Mouse (Mus musculus): ENCODE measurements at regions not wholly inside any gene's neighbourhood (a gene's known extent, or its start where the extent isn't known, plus 50 kb on each side); places are given as distances from the start of the nearest gene placed in this dataset.
"Not testable (repeated sequence)": the region's sequence is repeated elsewhere in the genome, so short reads cannot be mapped to it uniquely, and the experiment has no call there.

DNA sequence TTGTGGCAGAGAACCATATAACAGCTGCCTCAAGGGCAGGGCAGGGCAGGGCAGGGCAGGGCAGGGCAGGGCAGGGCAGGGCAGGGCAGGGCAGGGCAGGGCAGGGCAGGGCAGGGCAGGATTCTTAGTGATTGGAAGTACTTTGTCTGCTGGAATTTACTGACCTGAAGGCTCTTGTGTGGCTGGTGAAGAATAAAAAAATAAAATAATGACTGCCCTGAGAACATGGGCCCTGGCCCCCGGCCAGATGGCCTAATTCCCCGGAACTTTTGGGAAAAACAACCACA, 169.3 kb downstream of the Qk start:
- DNase-seq: not testable (repeated sequence)

DNA sequence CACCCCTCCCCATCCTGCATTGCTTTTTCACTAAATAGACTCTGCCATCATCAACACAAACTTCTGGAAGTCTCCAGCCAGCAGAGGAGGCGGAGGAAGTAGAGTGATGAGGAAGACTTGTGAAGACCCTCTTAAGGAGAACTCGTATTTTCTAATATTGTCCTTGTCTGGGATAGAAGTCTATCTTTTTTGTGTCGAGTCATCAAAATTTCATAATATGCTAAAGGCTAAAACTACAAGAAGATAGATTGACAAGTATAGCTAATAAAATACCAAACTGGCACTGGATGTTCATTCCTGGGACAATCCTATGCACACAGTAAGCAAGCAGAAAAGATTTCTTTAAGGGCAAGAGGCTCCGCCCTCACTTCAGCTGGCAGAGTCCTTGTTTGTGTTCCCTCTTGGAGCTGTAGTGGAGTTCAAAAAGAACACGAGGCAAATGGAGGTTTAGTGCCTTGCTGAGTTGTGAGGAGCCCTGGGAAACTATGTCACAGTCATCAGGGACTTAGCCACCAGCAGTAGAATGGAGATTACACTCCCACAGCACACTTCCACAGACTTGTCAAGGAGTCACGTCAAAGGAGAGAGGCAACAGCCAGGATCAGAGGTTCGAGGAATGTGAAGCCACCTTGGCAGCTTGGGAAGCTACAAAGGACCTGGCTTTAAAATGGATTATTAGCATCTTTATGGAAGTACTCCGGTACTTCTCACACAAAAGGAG, 169.8 kb downstream of the Qk start:
- DNase-seq: no peak

DNA sequence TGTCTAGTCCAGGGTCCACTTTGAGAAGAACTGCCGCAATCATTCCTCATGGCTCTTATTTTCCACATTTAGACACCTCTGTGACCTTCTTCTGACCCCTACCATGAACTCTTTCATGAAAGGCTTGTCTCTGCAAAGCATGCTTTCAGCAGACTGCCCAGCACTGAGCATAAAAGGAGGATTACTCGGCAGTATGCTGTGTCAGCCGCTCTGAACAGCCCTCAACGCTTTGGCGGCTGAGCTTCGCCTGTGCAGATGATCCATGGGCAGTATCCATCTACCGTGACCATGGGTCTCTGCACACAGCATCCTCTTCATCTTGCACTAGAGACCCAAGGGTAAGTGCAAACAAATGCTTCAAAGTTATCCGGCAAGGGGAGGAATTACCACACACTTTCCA, 172.5 kb downstream of the Qk start:
- no peak for DNase-seq

DNA sequence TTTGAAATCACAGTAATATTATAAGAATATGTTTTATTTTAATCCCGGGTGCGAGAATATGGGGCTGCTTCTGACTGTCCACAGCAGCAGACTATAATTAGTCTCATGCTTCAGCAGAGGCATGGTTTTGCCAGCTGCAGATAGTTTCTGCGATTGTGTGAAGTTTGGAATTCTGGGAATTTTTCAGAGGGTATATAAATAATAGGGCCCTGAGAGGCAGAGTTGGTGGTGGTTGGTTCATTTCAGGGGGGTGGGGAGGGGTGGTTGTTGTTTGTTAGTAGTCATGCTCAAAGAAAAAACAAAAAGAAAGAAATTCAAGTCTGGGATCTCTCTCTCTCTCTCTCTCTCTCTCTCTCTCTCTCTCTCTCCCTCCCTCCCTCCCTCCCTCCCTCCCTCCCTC, 173.1 kb downstream of the Qk start:
- no peak for DNase-seq

DNA sequence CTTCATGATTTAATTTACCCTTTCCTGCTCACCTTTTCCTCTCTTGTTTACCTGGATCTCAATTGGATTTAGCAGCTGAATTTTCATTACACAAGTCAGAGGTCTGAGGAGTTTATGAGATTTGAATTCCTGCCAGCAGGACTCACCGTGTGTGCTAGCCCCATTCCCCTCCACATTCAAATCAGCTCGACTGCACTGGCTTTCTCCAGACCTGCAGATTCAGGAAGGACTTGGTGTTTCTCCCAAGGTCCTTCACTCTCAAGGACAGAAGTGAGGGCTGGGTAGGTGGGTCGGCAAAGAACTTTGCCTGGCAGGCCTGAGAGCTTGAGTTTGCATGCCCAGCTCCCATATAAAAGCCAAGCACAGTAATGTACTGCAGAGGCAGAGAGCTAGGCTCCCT, 180.8 kb downstream of the Qk start:
- no peak for DNase-seq

DNA sequence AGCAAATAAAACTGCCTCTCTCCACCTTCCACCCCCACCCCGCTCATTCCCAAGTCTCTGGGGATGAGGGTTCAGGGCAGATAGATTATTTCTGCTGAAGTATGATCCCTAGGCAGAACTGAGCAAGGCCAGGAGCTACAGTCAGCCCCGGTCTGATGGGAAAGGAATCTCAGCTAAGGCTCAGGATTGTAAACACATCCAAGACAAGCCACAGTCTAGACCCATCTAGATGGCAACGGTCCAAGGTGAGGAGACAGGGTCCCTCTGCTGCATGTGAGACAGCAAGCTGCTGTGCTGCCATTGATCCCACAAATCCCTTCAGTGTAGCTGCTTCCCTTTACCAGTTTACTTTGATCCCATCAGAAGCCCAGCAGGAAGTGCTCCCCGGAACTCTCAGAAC, 181.3 kb downstream of the Qk start:
- DNase-seq: no peak

DNA sequence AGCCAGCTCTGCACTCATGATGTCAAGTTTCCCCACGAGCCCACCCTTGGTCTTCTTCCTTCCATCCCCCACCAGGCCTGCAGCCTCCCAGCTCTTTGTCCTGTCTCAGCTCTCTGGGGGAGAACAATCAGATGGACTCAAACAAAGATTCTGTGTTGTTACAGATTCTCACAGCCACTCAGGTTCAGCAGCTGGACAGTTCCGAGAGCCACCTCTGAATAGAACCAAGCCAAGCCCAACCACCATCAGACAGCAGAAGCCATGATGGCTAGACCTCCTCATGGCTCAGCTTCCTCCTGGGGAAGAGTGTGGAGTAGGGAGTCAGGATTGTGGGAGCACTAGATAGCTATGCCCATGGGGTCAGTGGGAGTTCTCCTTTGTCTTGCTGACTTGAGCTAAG, 184.5 kb downstream of the Qk start:
- no peak for DNase-seq

DNA sequence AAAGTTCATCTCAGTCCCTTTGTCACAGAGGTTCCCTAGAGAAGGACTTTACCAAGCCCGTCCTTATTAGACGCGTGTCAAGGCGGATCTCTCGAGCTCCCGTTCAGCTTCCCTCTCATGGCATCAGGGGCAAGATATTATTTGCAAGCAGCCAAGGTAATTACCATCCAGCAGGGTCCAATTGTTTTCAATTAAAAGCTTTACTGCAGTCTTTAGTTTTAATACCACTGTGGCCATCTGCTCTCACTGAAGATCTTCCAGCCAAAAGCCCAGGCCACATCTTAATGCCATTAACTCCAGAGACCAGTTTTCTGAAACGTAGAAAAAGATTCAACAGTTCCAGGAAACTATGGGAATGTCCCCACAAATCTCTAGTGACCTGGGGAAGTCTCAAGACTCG, 191.1 kb downstream of the Qk start:
- DNase-seq: no peak

DNA sequence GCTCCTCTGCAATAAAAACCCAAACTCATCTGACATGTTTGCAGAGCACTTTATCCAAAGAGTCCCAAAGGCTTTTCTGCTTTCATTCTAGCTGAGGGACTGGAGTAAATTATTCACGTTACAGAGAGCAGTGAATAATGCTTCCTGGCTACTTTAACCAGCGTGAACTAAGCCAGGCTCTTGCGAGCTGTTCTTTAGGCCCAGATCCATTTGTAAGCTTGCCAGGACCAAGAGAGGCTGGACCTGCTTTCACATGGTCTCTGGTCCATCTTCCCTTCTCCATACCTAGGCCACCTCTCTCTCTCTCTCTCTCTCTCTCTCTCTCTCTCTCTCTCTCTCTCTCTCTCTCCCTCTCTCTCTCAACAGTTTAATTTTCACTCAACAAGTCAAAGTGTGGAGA, 197.2 kb downstream of the Qk start:
- no peak for DNase-seq

DNA sequence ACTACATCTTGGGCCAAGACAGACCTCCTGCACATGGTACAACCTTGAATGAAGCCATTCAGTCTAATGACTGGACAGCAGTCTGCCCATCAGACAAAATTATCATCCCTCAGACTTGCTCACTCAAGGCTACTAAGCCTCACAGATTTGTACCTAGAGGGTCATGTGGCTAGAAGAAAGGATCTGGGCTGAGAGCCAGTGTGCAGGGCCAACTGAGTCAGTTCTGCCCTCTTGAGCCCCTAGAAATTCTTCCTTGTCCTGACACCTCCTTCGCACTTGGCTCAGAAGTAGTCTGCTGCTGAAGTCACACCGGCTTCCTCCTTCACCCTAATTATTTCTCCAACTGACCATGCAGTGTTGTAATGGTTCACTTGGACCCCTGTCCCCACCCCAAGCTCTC, 207.5 kb downstream of the Qk start:
- no peak for DNase-seq

DNA sequence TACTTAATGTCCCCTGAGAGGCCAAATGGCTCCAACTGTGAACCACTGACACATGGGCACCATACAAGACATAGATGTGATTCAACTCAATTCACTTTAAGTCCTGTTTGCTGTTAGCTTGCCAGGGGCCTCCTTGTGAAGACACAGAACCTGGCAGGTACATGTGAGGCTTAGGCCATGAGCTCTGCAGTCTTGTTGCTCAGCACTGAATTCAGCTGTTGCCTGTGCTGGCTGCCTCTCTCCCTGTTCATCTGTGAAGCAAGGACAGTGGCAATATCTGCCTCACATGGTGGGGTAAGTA, 209.3 kb downstream of the Qk start:
- DNase-seq: no peak

DNA sequence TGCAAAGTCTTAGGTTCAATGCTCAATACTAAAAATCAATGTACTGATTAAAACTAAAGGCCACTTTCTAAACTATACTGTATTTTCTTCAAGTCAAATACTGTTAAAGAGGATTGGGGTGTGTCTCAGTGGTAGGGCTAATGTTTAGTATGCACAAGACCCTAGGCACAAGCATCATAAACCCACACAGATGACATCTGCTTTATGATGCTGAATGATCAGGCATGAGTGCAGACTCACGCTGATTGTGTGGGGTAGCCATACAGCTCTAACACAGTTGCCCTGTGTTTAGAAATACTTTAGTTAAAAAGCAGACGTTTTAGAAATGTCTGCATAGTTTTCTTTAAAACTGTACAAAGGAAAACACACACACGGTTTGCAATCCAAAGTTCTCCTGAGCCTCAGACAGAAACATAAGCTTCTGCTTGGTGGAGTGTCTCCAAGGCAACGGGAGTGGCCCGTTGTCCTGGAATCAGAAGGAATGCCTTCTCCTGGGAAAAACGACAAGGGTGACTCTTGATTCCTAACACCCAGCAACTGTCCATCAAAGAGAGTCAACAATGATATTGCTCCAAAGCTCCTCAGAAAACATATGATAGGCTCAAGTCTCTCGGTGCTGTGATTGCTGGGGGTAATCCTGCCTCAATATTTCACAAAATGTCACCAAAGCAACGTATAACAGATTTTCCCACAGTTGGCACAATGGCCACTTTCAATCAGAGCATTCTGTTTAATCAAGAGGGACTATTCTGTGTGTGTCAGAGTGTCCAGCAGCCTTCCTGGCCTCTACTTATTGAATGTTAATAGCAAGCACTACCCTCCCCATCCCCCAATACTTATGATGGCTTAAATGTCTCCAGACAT, 209.9 kb downstream of the Qk start:
- DNase-seq: no peak

DNA sequence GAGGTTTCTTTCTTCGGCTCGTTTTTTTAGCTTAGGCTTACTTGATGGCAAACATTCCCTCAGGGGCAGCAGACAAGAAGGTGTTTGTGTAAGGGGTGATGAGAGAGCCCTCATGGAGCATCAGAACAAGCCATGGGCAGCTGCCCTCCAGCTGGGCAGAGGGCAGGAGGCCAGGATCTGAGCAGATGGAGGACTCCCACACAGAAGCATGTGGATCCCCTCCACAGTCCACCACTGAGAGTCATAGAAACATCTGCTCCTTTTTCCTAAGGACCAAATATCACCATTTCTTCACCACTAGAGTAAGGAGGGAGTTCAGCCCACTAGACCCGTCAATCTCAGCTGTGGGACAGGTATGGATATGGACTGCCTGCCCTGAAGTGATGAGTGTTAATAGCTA, 214.4 kb downstream of the Qk start:
- DNase-seq: peak; percentile 23

DNA sequence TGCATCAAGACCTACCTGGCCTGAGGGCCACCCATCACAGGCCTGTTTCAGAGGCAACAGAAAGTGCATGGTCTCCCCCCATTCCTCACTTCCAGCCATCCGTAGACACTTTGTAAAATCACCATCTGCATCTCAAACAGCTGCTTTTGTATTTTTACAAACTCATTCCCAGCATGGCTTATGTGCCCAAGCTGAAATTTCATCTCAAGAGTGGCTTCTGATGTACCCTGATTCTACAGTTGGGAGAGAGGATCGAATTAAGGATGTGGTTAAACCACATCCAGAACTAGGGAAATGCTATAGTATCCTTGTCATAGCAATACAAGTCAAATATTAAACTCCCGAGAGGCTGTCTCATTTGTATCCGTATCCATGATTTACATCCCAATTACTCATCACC, 221.5 kb downstream of the Qk start:
- no peak for DNase-seq

DNA sequence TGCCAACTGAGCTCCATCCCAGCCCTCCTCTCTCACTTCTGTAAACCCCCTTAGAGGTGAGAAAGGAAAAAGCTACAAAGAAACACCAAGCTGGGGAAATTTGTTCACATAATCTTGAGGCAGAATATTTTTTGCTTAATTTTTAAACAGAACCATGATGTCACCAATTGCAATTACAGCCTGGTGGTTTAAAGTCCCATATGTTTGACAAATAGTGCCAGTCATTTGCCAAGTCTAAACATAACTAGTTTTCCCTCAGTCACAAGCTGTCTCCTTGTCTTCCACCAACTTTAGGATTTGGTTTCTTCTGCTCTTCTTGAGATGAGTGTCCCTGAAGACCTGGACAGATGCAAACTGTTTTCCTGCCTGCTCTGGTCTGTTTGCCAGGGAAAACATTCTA, 222.0 kb downstream of the Qk start:
- no peak for DNase-seq

DNA sequence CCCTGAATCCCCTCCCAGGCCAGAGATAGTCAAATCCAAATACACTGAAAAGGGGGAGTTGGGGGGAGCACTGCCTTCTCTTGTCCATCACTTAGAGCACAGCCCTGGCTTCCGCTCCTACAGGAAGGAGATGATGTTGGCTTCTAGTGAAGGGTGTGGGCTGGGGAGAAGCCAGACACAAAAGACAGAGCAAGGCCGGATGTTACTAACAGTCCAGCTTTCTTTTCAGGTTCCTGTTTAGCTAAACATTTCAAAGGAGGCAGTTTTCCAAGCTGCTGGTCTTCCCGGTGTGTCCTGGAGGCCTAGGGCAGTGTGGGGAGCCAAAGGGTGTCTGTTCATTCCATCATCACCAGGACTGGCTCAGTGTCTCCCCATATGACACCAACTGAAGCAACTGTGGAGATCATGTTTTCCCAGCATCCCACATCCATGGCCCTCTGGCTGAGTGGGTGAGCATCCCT, 223.8 kb downstream of the Qk start:
- no peak for DNase-seq

DNA sequence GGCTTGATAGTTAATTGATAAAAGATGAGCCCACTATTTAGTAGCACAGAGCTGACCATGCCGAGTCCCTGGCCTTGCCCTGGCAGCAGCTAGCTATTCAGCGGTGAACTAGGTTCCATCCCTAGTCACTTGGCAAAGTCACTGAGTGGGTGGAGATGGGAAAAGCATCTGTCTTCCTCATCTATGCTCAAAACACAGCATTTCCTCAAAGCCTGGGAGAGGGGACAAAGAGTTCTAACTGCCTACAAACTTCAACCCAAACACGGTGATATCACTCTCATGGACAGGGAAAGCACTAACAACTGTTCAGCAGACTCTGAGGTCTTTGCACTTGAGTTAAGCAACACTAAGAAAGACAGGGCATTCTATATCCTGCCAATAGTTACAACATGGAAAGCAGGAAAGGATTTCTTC, 225.5 kb downstream of the Qk start:
- DNase-seq: no peak

DNA sequence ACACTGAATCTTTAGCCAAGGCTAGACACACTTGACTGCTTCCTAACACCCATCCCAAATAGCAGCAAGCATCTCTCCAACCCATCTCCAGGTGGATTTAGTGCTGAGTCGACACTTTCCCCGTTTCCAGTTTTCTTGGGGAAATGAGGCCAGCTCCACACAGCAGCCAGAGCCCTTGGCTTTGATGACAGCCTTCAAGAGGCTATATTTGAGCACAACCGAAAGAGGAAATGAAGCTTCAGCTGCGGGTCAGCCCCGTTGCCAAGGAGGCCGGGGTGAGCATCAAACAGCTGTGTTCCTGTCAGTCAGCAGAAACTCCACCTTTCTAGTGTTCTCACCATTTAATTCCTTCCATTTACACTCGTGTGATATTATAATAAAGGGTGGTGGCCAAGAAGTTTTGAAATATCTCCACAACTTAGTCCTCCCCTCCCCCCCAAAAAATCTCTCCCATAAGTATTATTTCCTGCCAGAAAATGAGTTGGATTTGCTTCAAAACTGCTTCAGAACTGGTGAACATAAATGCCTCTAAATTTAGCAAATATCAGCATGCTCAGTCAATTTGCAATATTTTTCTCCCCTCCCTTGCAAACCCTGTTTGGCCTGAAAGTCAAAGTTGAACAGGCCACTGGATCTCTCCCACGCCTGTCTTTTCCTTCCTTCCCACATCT, 226.1 kb downstream of the Qk start:
- no peak for DNase-seq

DNA sequence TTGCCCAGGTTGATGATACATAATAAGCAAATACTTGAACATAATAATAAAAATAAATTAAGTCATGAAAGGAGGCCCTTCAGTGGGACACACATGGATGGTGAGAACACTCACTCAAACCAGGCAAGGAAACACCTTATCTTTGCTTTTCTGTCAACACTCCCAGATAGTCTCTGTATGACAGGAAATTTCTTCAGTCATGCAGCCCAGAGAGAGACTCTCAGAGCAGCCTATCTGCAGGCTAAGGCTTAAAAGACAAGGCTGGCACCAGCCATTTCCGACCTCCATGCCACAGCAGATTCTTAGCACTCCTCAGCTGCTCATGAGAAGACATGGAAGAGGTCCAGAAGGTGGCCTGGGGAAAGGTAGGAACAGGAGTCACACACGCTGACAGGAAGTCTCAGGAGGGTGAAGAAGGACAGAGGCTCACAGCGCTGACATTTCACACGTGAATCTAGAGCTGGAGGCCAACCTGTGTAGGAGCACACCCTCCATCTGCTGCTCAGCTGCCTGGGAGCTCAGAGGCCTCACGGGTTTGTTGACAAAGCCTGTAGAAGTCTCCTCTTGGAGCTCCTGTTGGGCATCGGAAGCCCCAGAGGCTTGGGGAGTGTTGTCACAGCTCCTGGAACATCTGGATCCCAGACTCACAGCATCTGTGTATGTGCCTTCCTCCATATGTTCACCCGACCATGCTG, 232.3 kb downstream of the Qk start:
- no peak for DNase-seq

DNA sequence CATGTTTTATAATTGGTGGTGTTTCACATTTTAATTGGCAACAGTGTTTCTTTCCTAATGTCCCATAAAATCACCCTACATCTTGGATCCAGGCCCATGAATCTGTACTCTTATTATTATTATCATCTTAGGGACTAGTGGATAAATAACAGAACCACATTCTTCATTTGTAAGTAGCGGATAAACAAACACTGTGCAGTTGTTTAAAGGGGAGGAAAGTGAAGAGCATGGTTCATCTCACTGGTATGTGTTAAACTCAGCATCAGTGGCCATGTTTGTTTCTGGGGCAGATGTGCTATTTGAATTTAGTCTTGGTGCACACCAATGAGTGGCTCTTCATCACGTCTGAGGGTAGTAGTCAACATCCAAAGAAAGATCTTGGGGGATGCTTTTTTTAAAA, 233.1 kb downstream of the Qk start:
- no peak for DNase-seq

DNA sequence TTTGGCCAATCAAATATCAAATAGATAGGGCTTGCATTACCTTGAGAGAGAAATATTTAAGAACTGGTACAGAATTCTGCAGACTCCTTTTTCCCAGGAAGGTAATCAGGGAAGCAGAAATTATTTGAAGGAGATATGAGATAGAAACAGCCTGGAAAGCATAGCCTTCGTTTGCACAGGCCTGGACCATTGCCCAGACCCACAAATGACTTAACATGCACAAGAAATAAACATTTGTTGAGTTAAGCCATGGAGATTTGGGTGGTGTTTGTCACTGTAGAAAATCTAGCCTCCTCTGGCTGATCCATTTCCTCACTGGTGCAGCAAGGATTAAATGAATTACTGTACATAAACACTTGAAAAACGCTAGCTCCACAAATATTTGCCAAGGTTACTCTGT, 233.5 kb downstream of the Qk start:
- DNase-seq: peak; percentile 51

DNA sequence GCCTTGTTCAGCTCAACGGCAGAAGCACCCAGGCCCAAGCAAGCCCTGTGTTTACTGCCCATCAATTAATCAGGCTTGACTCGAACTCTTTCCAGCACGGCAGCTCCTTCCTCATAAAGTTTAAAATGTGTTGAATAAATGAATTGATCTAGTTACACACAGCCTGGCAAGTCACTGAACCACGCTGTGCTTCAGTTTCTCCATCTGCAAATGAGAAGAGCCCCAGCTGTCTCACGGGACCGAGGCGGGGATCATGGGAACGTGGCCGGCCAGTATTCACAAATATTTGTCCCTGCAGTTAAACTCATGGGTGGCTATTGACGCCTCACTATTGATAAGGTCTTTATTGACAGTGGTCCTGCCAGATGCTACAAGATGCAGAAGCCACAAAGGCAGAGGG, 237.9 kb downstream of the Qk start:
- DNase-seq: no peak

DNA sequence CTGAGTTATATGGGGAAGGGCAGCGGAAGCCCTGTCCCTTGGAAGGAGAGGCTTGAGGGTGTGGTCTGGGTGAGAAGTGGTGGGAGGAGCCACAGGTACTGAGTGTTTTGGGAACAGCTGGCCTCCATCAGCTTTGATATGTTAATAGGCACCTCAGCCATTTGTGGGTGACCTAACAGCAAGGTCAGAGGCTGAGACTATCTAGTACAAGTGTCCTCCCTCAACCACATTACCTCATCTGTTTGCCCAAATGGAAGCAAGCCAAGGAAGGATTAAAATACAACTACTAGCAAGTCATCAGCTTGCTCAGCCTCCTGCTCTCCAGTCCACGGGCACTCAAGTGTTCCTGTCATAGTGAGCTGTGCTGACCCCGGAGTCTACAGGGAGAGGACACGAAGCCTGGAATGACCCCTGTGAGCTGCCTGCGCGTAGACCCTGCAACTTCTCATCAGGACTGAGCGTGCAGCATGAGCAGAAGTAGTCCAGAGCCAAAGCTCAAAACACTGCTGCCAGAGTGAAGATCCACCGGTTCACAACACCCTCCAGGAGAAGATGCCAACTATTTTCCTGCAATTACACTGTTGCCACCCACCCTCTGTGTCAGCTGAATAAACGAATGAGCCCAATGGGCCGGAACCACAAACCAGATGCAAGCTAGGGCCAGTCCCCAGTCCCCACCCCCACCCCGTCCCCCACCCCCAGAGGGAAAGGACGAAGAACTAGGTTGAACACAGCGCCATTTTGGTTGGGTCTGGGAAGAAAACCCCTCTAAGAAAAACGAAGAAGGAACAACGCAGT, 239.6 kb downstream of the Qk start:
- DNase-seq: no peak

Data from right cerebral cortex, postnatal 4 days (tissue).